Mouse (Mus musculus) embryonic fibroblast, embryonic 13.5 days (primary cell): ENCODE data around the gene Rbfox3.

ENCODE experiments used
- CTCF ChIP-seq: IDR thresholded peaks from 2 replicates; pipeline ENCODE4 v1.5.1; 2011; ENCODE audit warnings: mild to moderate bottlenecking, control low read depth, low read length, moderate library complexity, borderline replicate concordance; ENCODE audit not compliant: insufficient read depth
- POLR2A ChIP-seq: IDR thresholded peaks from 2 replicates; pipeline ENCODE4 v1.6.1; 2011; ENCODE audit warnings: low read depth, mild to moderate bottlenecking, control low read depth, low read length, moderate library complexity

GRCm38 (mm10) chr11:118680699-118681098 is 230.7 kb downstream of the Rbfox3 start:
- no peak for TF ChIP-seq POLR2A
- no peak for TF ChIP-seq CTCF
